Mouse (Mus musculus): ENCODE measurements around the gene Rpl9-ps6. TPM values are rescaled to one million over a fixed set of nuclear protein-coding genes. Genes with fewer than 3 reads are reported as not detected.
A peak's percentile ranks its signal among the peaks of the same experiment; 100 is the strongest.
"Not testable (repeated sequence)": the region's sequence is repeated elsewhere in the genome, so short reads cannot be mapped to it uniquely, and the experiment has no call there.

Gene Rpl9-ps6
- total and polyA plus RNA-seq, 2 experiments from 2014 or later = 41.4 to 53.3 TPM

- TF ChIP-seq CTCF (IDR thresholded peaks at IDR 0.05; ENCODE audit: low read depth) = peak; percentile 76
- no peak for TF ChIP-seq EP300 (IDR thresholded peaks at IDR 0.05; ENCODE audit: low read depth)
- Histone ChIP-seq H3K27me3 (ENCODE audit: control insufficient read depth, insufficient read depth, low read length) (no peaks in the 10 kb centered on the region), H3K4me2 (ENCODE audit: low read depth, low read length) (no peak overlapping the region), H3K36me3 (replicated peaks; ENCODE audit: control insufficient read depth, insufficient read depth, low read length) (no peaks in the 10 kb centered on the region), H3K27ac (ENCODE audit: low read depth) (no peak overlapping the region), H3K9ac (replicated peaks; ENCODE audit: low read depth, low read length) (no peak overlapping the region), H3K4me1 (ENCODE audit: control insufficient read depth, insufficient read depth) (no peaks in the 10 kb centered on the region), H3K4me3 (ENCODE audit: low read depth, low read length) (no peak overlapping the region), H3K9me3 (replicated peaks; ENCODE audit: control insufficient read depth, low read length) (no peaks in the 10 kb centered on the region)
- WGBS = 26% methylated on average over 6 of the region's 6 CpGs
- peak; percentile 49 for DNase-seq (ENCODE audit: low spot score)
- ATAC-seq (ENCODE audit: insufficient read depth, low read depth) = no peak
Observed at GRCm38 (mm10) chr19:32470059-32470497, 3.7 kb upstream of the Rpl9-ps6 start.

- Histone ChIP-seq H3K4me1 (ENCODE audit: control insufficient read depth, insufficient read depth) (no peaks in the 10 kb centered on the region), H3K4me2 (ENCODE audit: low read depth, low read length) (no peak overlapping the region), H3K27ac (ENCODE audit: low read depth) (no peak overlapping the region), H3K9ac (replicated peaks; ENCODE audit: low read depth, low read length) (no peak overlapping the region), H3K4me3 (ENCODE audit: low read depth, low read length) (no peak overlapping the region), H3K9me3 (replicated peaks; ENCODE audit: control insufficient read depth, low read length) (no peaks in the 10 kb centered on the region), H3K27me3 (ENCODE audit: control insufficient read depth, insufficient read depth, low read length) (no peaks in the 10 kb centered on the region), H3K36me3 (replicated peaks; ENCODE audit: control insufficient read depth, insufficient read depth, low read length) (no peaks in the 10 kb centered on the region)
- ATAC-seq (ENCODE audit: insufficient read depth, low read depth) = no peak
- TF ChIP-seq CTCF (IDR thresholded peaks at IDR 0.05; ENCODE audit: low read depth) = no peak
- no peak for TF ChIP-seq EP300 (IDR thresholded peaks at IDR 0.05; ENCODE audit: low read depth)
- WGBS = 85% methylated on average over 5 of the region's 5 CpGs
- DNase-seq (ENCODE audit: low spot score) = no peak
Observed at GRCm38 (mm10) chr19:32467325-32467724, 947 bp upstream of the Rpl9-ps6 start.

GRCm38 (mm10) chr19:32465228-32465627, 1.1 kb downstream of the Rpl9-ps6 start:
- Histone ChIP-seq H3K4me3 (ENCODE audit: low read depth, low read length) (no peak overlapping the region), H3K9me3 (replicated peaks; ENCODE audit: control insufficient read depth, low read length) (no peaks in the 10 kb centered on the region), H3K27ac (ENCODE audit: low read depth) (no peak overlapping the region), H3K4me1 (ENCODE audit: control insufficient read depth, insufficient read depth) (no peaks in the 10 kb centered on the region), H3K9ac (replicated peaks; ENCODE audit: low read depth, low read length) (no peak overlapping the region), H3K36me3 (replicated peaks; ENCODE audit: control insufficient read depth, insufficient read depth, low read length) (no peaks in the 10 kb centered on the region), H3K27me3 (ENCODE audit: control insufficient read depth, insufficient read depth, low read length) (no peaks in the 10 kb centered on the region), H3K4me2 (ENCODE audit: low read depth, low read length) (no peak overlapping the region)
- DNase-seq (ENCODE audit: low spot score) = no peak
- WGBS = 58% methylated on average over 4 of the region's 4 CpGs
- ATAC-seq (ENCODE audit: insufficient read depth, low read depth) = no peak
- TF ChIP-seq EP300 (IDR thresholded peaks at IDR 0.05; ENCODE audit: low read depth) (no peak), CTCF (IDR thresholded peaks at IDR 0.05; ENCODE audit: low read depth) (no peak)

GRCm38 (mm10) chr19:32463037-32463436, 3.3 kb downstream of the Rpl9-ps6 start:
- H3K9me3 ChIP-seq (replicated peaks; ENCODE audit: control insufficient read depth, low read length) = 0 out of 2 replicates have a peak, but pooled peaks cover 4% of the 10 kb centered on the region
- no peaks in the 10 kb centered on the region for H3K27me3 ChIP-seq (ENCODE audit: control insufficient read depth, insufficient read depth, low read length)
- no peak overlapping the region for H3K4me3 ChIP-seq (ENCODE audit: low read depth, low read length)
- no peak overlapping the region for H3K9ac ChIP-seq (replicated peaks; ENCODE audit: low read depth, low read length)
- no peak for DNase-seq (ENCODE audit: low spot score)
- H3K36me3 ChIP-seq (replicated peaks; ENCODE audit: control insufficient read depth, insufficient read depth, low read length) = no peaks in the 10 kb centered on the region
- no peaks in the 10 kb centered on the region for H3K4me1 ChIP-seq (ENCODE audit: control insufficient read depth, insufficient read depth)
- no peak overlapping the region for H3K27ac ChIP-seq (ENCODE audit: low read depth)
- TF ChIP-seq CTCF (IDR thresholded peaks at IDR 0.05; ENCODE audit: low read depth) = no peak
- TF ChIP-seq EP300 (IDR thresholded peaks at IDR 0.05; ENCODE audit: low read depth) = no peak
- WGBS = 92% methylated on average over 6 of the region's 6 CpGs
- ATAC-seq (ENCODE audit: insufficient read depth, low read depth) = no peak
- H3K4me2 ChIP-seq (ENCODE audit: low read depth, low read length) = no peak overlapping the region

GRCm38 (mm10) chr19:32457631-32458030, 8.7 kb downstream of the Rpl9-ps6 start:
- not testable (repeated sequence) for H3K9me3 ChIP-seq (replicated peaks; ENCODE audit: control insufficient read depth, low read length)

GRCm38 (mm10) chr19:32456744-32457143, 9.6 kb downstream of the Rpl9-ps6 start:
- ATAC-seq (ENCODE audit: insufficient read depth, low read depth) (no peak), DNase-seq (ENCODE audit: low spot score) (no peak)
- Histone ChIP-seq H3K36me3 (replicated peaks; ENCODE audit: control insufficient read depth, insufficient read depth, low read length) (no peaks in the 10 kb centered on the region), H3K4me1 (ENCODE audit: control insufficient read depth, insufficient read depth) (no peaks in the 10 kb centered on the region), H3K4me3 (ENCODE audit: low read depth, low read length) (no peak overlapping the region), H3K9me3 (replicated peaks; ENCODE audit: control insufficient read depth, low read length) (0 out of 2 replicates have a peak, but pooled peaks cover 4% of the 10 kb centered on the region), H3K27ac (ENCODE audit: low read depth) (no peak overlapping the region), H3K27me3 (ENCODE audit: control insufficient read depth, insufficient read depth, low read length) (no peaks in the 10 kb centered on the region), H3K4me2 (ENCODE audit: low read depth, low read length) (no peak overlapping the region), H3K9ac (replicated peaks; ENCODE audit: low read depth, low read length) (no peak overlapping the region)
- no peak for TF ChIP-seq CTCF (IDR thresholded peaks at IDR 0.05; ENCODE audit: low read depth)
- TF ChIP-seq EP300 (IDR thresholded peaks at IDR 0.05; ENCODE audit: low read depth) = no peak
- 75% methylated on average over 2 of the region's 2 CpGs for WGBS

More at GRCm38 (mm10) chr19:32457631-32458030, 8.7 kb downstream of the Rpl9-ps6 start:
- not testable (repeated sequence) for H3K36me3 ChIP-seq (replicated peaks; ENCODE audit: control insufficient read depth, insufficient read depth, low read length); H3K4me2 ChIP-seq (ENCODE audit: low read depth, low read length); H3K27ac ChIP-seq (ENCODE audit: low read depth); DNase-seq (ENCODE audit: low spot score); H3K4me3 ChIP-seq (ENCODE audit: low read depth, low read length); H3K4me1 ChIP-seq (ENCODE audit: control insufficient read depth, insufficient read depth); H3K9ac ChIP-seq (replicated peaks; ENCODE audit: low read depth, low read length); H3K27me3 ChIP-seq (ENCODE audit: control insufficient read depth, insufficient read depth, low read length); ATAC-seq (ENCODE audit: insufficient read depth, low read depth)
- WGBS = 81% methylated on average over 8 of the region's 8 CpGs
